Mouse (Mus musculus): Measurements from ENCODE around the gene Gm11733. TPM values are rescaled to one million over a fixed set of nuclear protein-coding genes. Genes with fewer than 3 reads are reported as not detected.

Gm11733 gene
- total RNA-seq, 2 experiments from 2014 or later, result not detected

- ATAC-seq (replicated peaks; ENCODE audit: poor library complexity), result no peak
Measured at GRCm38 (mm10) chr11:117476554-117477107, 7.5 kb upstream of the Gm11733 start.

DNA sequence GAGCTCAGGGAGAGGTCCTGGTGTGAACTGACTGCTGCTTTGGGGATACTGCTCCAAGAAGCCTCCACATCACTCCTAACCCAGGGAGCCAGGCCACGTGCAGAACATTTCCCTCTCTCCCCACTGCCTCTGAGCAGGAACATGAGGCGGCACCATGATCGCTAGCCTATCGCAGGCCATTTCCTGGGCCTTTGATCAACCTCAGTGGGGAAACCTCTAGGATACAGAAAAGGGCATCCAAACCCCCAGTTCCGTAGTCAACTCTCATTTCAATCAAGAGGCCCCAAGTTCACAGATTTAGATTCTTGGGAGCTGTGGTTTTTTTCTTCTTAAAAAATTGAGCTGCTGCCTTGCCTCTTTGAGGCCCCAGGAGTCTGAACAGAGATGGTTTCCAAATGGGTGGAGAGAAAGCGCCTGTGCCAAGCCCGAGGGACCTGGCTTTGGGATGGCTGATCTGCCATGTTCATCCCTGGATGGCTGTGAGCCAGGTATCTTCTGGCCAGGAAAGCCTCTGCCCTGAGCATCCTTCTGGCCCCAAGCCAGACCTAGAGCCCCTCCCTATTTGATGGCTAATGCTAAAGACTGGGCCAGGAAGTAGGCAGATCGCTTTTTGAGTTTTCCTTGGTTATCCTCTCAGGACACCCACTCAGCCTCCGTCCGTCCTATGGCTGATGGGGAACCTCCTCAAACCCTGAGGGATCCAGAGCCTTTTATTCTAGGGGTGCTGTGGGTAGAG is 5.7 kb upstream of the Gm11733 start:
- no peak for ATAC-seq (replicated peaks; ENCODE audit: poor library complexity)

- no peak for ATAC-seq (replicated peaks; ENCODE audit: poor library complexity)
Measured at GRCm38 (mm10) chr11:117479007-117479719, 5.0 kb upstream of the Gm11733 start.

GRCm38 (mm10) chr11:117479746-117480145 is 4.4 kb upstream of the Gm11733 start:
- ATAC-seq (replicated peaks; ENCODE audit: poor library complexity), result no peak

GRCm38 (mm10) chr11:117482300-117482676 is 1.9 kb upstream of the Gm11733 start:
- 0 out of 2 replicates have a peak, but pooled peaks have one; percentile 8 for ATAC-seq (replicated peaks; ENCODE audit: poor library complexity)

GRCm38 (mm10) chr11:117482677-117483511 is 1.3 kb upstream of the Gm11733 start:
- ATAC-seq (replicated peaks; ENCODE audit: poor library complexity), result peak; percentile 80

DNA sequence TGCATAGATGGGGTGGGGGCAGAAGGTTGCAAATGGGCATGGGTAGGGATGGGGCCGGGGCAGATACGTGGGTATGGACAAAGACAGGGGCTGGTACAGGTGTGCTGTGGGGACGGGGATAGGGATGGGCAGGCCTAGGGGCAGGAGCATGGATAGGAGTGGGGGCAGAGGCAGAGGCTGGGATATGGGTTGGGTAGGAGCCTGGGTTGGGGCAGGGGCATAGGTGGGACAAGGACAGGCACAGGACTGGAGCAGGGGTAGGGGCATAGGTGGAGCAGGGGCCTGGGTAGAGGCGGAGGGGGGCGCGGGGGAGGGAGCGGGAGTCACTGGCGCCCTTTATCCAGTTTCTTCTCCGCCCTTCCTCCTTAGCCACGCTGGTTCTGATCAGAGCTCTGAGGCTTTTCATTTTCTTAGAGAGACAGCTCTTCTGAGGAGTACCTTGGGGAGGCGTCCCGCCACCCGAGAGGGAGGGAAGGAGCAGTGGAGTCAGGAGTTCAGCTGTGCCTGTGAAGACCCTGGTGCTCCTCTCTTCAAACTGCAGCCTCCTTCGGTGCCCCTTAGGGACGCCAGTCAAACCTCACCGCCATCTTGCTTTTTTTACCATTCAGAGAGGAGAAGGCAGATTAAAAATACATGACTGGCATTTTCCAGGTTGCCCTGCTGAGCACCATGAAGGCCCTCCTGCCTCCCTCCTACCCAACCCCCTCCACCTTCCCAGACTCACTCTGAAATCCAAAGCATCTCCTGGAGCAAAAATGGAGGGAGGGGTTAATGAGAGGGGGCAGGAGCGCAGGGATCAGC is 7.4 kb downstream of the Gm11733 start:
- no peak for ATAC-seq (replicated peaks; ENCODE audit: poor library complexity)

DNA sequence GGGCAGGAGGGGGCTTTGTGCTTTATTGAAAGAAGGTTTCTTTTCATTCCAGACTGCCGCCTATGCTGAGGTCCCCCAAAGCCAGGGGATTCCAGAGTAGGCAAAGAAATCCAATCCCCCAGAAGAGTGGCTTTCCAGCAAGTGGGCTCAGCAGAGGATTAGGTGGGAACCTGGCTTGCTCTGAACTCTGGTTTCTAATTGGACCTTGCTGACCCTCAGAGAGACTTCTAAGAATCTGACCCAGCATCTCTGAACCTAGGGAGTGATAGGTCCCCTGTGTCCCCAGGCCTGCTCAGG is 8.0 kb downstream of the Gm11733 start:
- ATAC-seq (replicated peaks; ENCODE audit: poor library complexity), result no peak

- no peak for ATAC-seq (replicated peaks; ENCODE audit: poor library complexity)
Measured at GRCm38 (mm10) chr11:117496812-117497211, 12.6 kb downstream of the Gm11733 start.

- ATAC-seq (replicated peaks; ENCODE audit: poor library complexity), result no peak
Measured at GRCm38 (mm10) chr11:117497256-117498136, 13.3 kb downstream of the Gm11733 start.

GRCm38 (mm10) chr11:117498137-117498511 is 14.0 kb downstream of the Gm11733 start:
- no peak for ATAC-seq (replicated peaks; ENCODE audit: poor library complexity)

DNA sequence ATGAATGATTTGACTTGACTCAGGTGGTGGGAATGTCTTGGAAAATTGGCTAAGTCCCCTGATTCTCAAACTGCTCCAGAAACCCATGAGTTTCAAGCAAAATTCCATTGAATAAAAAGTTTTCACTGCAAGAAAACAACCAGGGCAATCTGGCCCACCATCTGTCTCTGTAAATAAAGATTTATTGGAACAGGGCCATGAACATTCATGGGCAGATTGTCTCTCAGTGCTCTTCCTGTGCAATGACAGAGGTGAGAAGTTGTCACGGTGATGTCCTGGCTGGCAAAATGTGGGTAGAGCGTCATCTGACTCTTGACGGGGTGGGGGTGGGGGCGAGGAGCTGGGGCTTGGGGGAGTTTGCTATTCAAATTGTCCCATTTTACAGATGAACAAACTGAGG is 24.8 kb downstream of the Gm11733 start:
- no peak for ATAC-seq (replicated peaks; ENCODE audit: poor library complexity)

DNA sequence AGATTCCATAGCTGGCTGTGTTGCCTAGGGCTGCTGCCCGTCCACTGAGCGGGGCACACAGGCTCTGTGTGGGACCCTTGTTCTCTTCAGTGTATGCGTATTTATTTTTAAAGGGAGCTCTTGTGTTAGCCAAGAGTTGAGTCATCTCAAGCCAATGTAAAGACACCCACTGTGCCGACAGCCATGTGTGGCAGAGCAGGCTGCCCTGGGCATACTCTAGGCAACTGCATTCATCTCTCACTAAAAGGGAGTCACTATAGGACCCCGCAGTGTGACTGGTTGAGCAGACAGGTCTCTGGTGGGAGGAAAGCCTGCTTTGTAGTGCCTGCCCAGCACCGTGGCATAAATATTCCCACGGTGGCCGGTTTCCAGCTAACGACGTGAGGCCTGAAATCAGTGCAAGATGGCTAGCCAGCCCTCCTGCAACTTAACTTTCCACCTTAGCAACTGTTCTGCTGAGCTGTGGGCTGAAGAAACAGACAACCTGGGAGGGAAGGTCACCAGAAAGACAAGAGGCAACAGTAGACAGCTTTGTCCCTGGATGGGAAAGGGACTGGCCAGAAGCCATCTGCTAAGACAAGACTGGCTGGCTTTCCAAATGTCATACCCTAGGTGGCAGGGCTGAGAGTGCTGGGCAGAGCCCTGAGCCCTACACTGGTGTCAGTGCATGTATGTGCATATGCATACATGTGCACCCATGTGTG is 31.7 kb downstream of the Gm11733 start:
- no peak for ATAC-seq (replicated peaks; ENCODE audit: poor library complexity)

DNA sequence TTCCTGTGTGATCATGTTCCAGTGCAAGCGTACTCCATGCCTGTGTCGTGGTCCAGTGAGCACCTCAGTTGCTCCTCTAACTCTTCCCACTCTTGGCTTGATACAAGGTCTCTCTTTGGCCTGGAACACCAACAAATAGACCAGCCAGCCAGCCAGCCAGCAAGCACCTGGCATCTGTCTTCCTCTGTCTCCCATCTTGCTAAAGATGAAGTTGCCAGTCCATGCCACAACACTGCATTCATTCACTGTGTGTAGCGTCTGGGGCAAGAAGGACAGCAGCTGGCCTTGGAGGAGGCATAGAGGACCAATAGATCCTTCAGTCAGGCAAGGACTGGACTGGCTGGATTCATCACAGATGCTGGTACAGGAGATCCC is 32.2 kb downstream of the Gm11733 start:
- ATAC-seq (replicated peaks; ENCODE audit: poor library complexity), result no peak

- no peak for ATAC-seq (replicated peaks; ENCODE audit: poor library complexity)
Measured at GRCm38 (mm10) chr11:117521906-117522780, 38.0 kb downstream of the Gm11733 start.

- ATAC-seq (replicated peaks; ENCODE audit: poor library complexity), result no peak
Measured at GRCm38 (mm10) chr11:117522879-117523519, 38.8 kb downstream of the Gm11733 start.

GRCm38 (mm10) chr11:117525606-117526349 is 41.6 kb downstream of the Gm11733 start:
- ATAC-seq (replicated peaks; ENCODE audit: poor library complexity), result no peak

Measured in megakaryocyte progenitor cell, adult 5-6 weeks (primary cell).